Mouse (Mus musculus): ENCODE measurements around the gene Pde8a. TPM values are rescaled to one million over a fixed set of nuclear protein-coding genes. Genes with fewer than 3 reads are reported as not detected.

The Pde8a gene
- polyA plus RNA-seq, 1 experiment from 2014 or later, result 6.5 TPM

GRCm38 (mm10) chr7:81371811-81372210, 158.4 kb downstream of the Pde8a start:
- Histone ChIP-seq H3K4me3 (ENCODE audit: low read depth, low read length) (no peak overlapping the region), H3K9ac (replicated peaks; ENCODE audit: low read depth) (no peak overlapping the region), H3K9me3 (ENCODE audit: low read length) (no peaks in the 10 kb centered on the region), H3K4me1 (ENCODE audit: insufficient read depth, low read depth, low read length) (no peaks in the 10 kb centered on the region), H3K36me3 (ENCODE audit: insufficient read depth, low read length) (no peaks in the 10 kb centered on the region), H3K4me2 (replicated peaks; ENCODE audit: low read depth, low read length) (no peak overlapping the region), H3K27me3 (replicated peaks; ENCODE audit: insufficient read depth, low read length) (no peaks in the 10 kb centered on the region), H3K27ac (ENCODE audit: low read length) (no peak overlapping the region)
- 17% methylated on average over 5 of the region's 5 CpGs for WGBS
- DNase-seq (ENCODE audit: low spot score) (peak; percentile 13), ATAC-seq (no peak)
- TF ChIP-seq CTCF (IDR thresholded peaks at IDR 0.05) (no peak), EP300 (IDR thresholded peaks at IDR 0.05) (no peak)

- H3K9ac ChIP-seq (replicated peaks; ENCODE audit: low read depth), result no peak overlapping the region
- H3K4me3 ChIP-seq (ENCODE audit: low read depth, low read length), result no peak overlapping the region
- no peak overlapping the region for H3K4me2 ChIP-seq (replicated peaks; ENCODE audit: low read depth, low read length)
- ATAC-seq, result peak; percentile 62
- TF ChIP-seq CTCF (IDR thresholded peaks at IDR 0.05), result no peak
- H3K4me1 ChIP-seq (ENCODE audit: insufficient read depth, low read depth, low read length), result no peaks in the 10 kb centered on the region
- peak; percentile 51 for DNase-seq (ENCODE audit: low spot score)
- 2% methylated on average over 13 of the region's 13 CpGs for WGBS
- H3K9me3 ChIP-seq (ENCODE audit: low read length), result no peaks in the 10 kb centered on the region
- H3K27me3 ChIP-seq (replicated peaks; ENCODE audit: insufficient read depth, low read length), result no peaks in the 10 kb centered on the region
- no peak overlapping the region for H3K27ac ChIP-seq (ENCODE audit: low read length)
- no peaks in the 10 kb centered on the region for H3K36me3 ChIP-seq (ENCODE audit: insufficient read depth, low read length)
Measured at GRCm38 (mm10) chr7:81372337-81372920, 159.0 kb downstream of the Pde8a start.

GRCm38 (mm10) chr7:81379363-81379762, 166.0 kb downstream of the Pde8a start:
- Histone ChIP-seq H3K9ac (replicated peaks; ENCODE audit: low read depth) (no peak overlapping the region), H3K4me1 (ENCODE audit: insufficient read depth, low read depth, low read length) (no peaks in the 10 kb centered on the region), H3K4me3 (ENCODE audit: low read depth, low read length) (no peak overlapping the region), H3K9me3 (ENCODE audit: low read length) (no peaks in the 10 kb centered on the region), H3K36me3 (ENCODE audit: insufficient read depth, low read length) (no peaks in the 10 kb centered on the region), H3K27me3 (replicated peaks; ENCODE audit: insufficient read depth, low read length) (no peaks in the 10 kb centered on the region), H3K27ac (ENCODE audit: low read length) (no peak overlapping the region), H3K4me2 (replicated peaks; ENCODE audit: low read depth, low read length) (no peak overlapping the region)
- ATAC-seq, result no peak
- no peak for DNase-seq (ENCODE audit: low spot score)
- TF ChIP-seq EP300 (IDR thresholded peaks at IDR 0.05), result no peak
- TF ChIP-seq CTCF (IDR thresholded peaks at IDR 0.05), result no peak
- 73% methylated on average over 1 of the region's 1 CpGs for WGBS

Other genes starting within 250 kb of the Pde8a start
- gene Zfp592, start 219.9 kb upstream of the Pde8a start, polyA plus RNA-seq (2015; fragmentation: Nextera tagmentation; extraction: Ambion mirVana), result 6.4 and 6.6 TPM in 2 replicates
- gene Alpk3, start 156.0 kb upstream of the Pde8a start, polyA plus RNA-seq (2015; fragmentation: Nextera tagmentation; extraction: Ambion mirVana), result 0.70 and 0.80 TPM in 2 replicates
- gene Slc28a1, start 98.8 kb upstream of the Pde8a start, polyA plus RNA-seq (2015; fragmentation: Nextera tagmentation; extraction: Ambion mirVana), result 0.05 and 0.06 TPM in 2 replicates
- 860 and 899 TPM in 2 replicates for gene Rps17, start 131.7 kb downstream of the Pde8a start, polyA plus RNA-seq (2015; fragmentation: Nextera tagmentation; extraction: Ambion mirVana)
- 1.7 and 1.8 TPM in 2 replicates for gene Cpeb1, start 241.9 kb downstream of the Pde8a start, polyA plus RNA-seq (2015; fragmentation: Nextera tagmentation; extraction: Ambion mirVana)

Measured in lung, postnatal 0 days (tissue).